Mouse (Mus musculus) stomach, embryonic 16.5 days (tissue): ENCODE data around the gene Entpd7. TPM values are rescaled to one million over a fixed set of nuclear protein-coding genes. Genes with fewer than 3 reads are reported as not detected.
A peak's percentile ranks its signal among the peaks of the same experiment; 100 is the strongest.

Experiments
- ATAC-seq: fragments of 200-750 bp; cut with Nextera tagmentation; 2 replicates; pipeline ENCODE4 v1.8.0; 2017; ENCODE audit warnings: moderate number of reproducible peaks, moderate TSS enrichment; ENCODE audit not compliant: insufficient read depth, low FRiP score
- H3K27ac ChIP-seq: fragments of 300-500 bp; sonication (generic); 2 replicates; pipeline ENCODE4 v1.5.1; 2014; ENCODE audit warnings: low read length
- H3K27me3 ChIP-seq: fragments of 300-500 bp; sonication (generic); 2 replicates; pipeline ENCODE4 v1.6.1; 2014; ENCODE audit warnings: low read length, control low read depth, mixed read lengths; ENCODE audit not compliant: control insufficient read depth, insufficient read depth
- H3K36me3 ChIP-seq: fragments of 300-500 bp; sonication (generic); 2 replicates; pipeline ENCODE4 v1.6.1; 2014; ENCODE audit warnings: low read length; ENCODE audit not compliant: control insufficient read depth, insufficient read depth
- H3K4me1 ChIP-seq: fragments of 300-500 bp; sonication (generic); 2 replicates; pipeline ENCODE4 v1.6.1; 2014; ENCODE audit warnings: low read length, control low read depth, mixed read lengths; ENCODE audit not compliant: control insufficient read depth, insufficient read depth
- H3K4me2 ChIP-seq: fragments of 300-500 bp; sonication (generic); 2 replicates; pipeline ENCODE4 v1.6.1; 2014; ENCODE audit warnings: low read depth, low read length, mixed read lengths
- H3K4me3 ChIP-seq: fragments of 300-500 bp; sonication (generic); replicated peaks from 2 replicates; pipeline ENCODE4 v1.5.1; 2014; ENCODE audit warnings: mild to moderate bottlenecking, low read length
- H3K9ac ChIP-seq: fragments of 300-500 bp; sonication (generic); 2 replicates; pipeline ENCODE4 v1.6.1; 2014; ENCODE audit warnings: low read length
- H3K9me3 ChIP-seq: fragments of 300-500 bp; sonication (generic); replicated peaks from 2 replicates; pipeline ENCODE4 v1.6.1; 2016; ENCODE audit warnings: low read length, control low read depth; ENCODE audit not compliant: control insufficient read depth
- WGBS: fragments of 180-500 bp; shearing (Covaris S2); extraction: QIAGEN DNeasy Blood & Tissue Kit; methylation state at CpG from one replicate; pipeline ENCODE4 v1.1.7; 2014; 5-methylcytosine and 5-hydroxymethylcytosine counted together
- polyA plus RNA-seq: library from polyadenylated mRNA; unstranded; fragments of >200 nt; fragmentation: Nextera tagmentation; extraction: Ambion mirVana; gene quantifications from 2 replicates; pipeline ENCODE4 v1.2.1, GENCODE M21; 2015

The Entpd7 gene
- polyA plus RNA-seq, 1 experiment from 2014 or later, result 15.3 TPM

GRCm38 (mm10) chr19:43655735-43656492, 33.6 kb upstream of the Entpd7 start:
- Histone ChIP-seq H3K27ac (no peak overlapping the region), H3K27me3 (0 out of 2 replicates have a peak, but pooled peaks cover 6% of the 10 kb centered on the region), H3K4me3 (no peak overlapping the region), H3K4me1 (peaks cover 17% of the 10 kb centered on the region), H3K36me3 (no peaks in the 10 kb centered on the region), H3K9me3 (no peaks in the 10 kb centered on the region), H3K4me2 (no peak overlapping the region), H3K9ac (no peak overlapping the region)
- 37% methylated on average over 11 of the region's 11 CpGs for WGBS
- peak; percentile 59; the same call in 1 of the 2 replicates for ATAC-seq

- Histone ChIP-seq H3K4me3 (no peak overlapping the region), H3K27ac (no peak overlapping the region), H3K36me3 (no peaks in the 10 kb centered on the region), H3K9ac (no peak overlapping the region), H3K9me3 (no peaks in the 10 kb centered on the region), H3K27me3 (no peaks in the 10 kb centered on the region), H3K4me1 (peaks cover 9% of the 10 kb centered on the region; the same call in 1 of the 2 replicates), H3K4me2 (no peak overlapping the region)
- WGBS, result 73% methylated on average over 6 of the region's 6 CpGs
- no peak for ATAC-seq
Observed at GRCm38 (mm10) chr19:43659632-43660031, 29.8 kb upstream of the Entpd7 start.

- no peaks in the 10 kb centered on the region for H3K9me3 ChIP-seq
- H3K27ac ChIP-seq, result no peak overlapping the region
- H3K4me2 ChIP-seq, result no peak overlapping the region
- no peaks in the 10 kb centered on the region for H3K36me3 ChIP-seq
- 79% methylated on average over 9 of the region's 9 CpGs for WGBS
- no peak overlapping the region for H3K9ac ChIP-seq
- no peak for ATAC-seq
- H3K4me1 ChIP-seq, result peaks cover 9% of the 10 kb centered on the region; the same call in 1 of the 2 replicates
- no peaks in the 10 kb centered on the region for H3K27me3 ChIP-seq
- no peak overlapping the region for H3K4me3 ChIP-seq
Observed at GRCm38 (mm10) chr19:43660774-43661173, 28.7 kb upstream of the Entpd7 start.

- H3K9me3 ChIP-seq, result no peaks in the 10 kb centered on the region
- H3K27me3 ChIP-seq, result no peaks in the 10 kb centered on the region
- H3K4me2 ChIP-seq, result no peak overlapping the region
- peaks cover 6% of the 10 kb centered on the region; the same call in 1 of the 2 replicates for H3K36me3 ChIP-seq
- no peak; the same call in 1 of the 2 replicates for ATAC-seq
- H3K9ac ChIP-seq, result peak overlapping the region; percentile 14; the same call in 1 of the 2 replicates
- H3K4me1 ChIP-seq, result peaks cover 9% of the 10 kb centered on the region; the same call in 1 of the 2 replicates
- H3K27ac ChIP-seq, result no peak overlapping the region
- H3K4me3 ChIP-seq, result no peak overlapping the region
- 32% methylated on average over 19 of the region's 19 CpGs for WGBS
Observed at GRCm38 (mm10) chr19:43662176-43662967, 27.1 kb upstream of the Entpd7 start.

GRCm38 (mm10) chr19:43663471-43663870, 26.0 kb upstream of the Entpd7 start:
- WGBS, result 75% methylated on average over 8 of the region's 8 CpGs
- Histone ChIP-seq H3K27me3 (no peaks in the 10 kb centered on the region), H3K9ac (no peak overlapping the region), H3K27ac (no peak overlapping the region), H3K9me3 (no peaks in the 10 kb centered on the region), H3K4me2 (no peak overlapping the region), H3K36me3 (peaks cover 6% of the 10 kb centered on the region; the same call in 1 of the 2 replicates), H3K4me1 (peaks cover 9% of the 10 kb centered on the region), H3K4me3 (no peak overlapping the region)
- no peak for ATAC-seq

- no peak overlapping the region for H3K4me2 ChIP-seq
- WGBS, result 56% methylated on average over 12 of the region's 12 CpGs
- H3K27me3 ChIP-seq, result no peaks in the 10 kb centered on the region
- ATAC-seq, result no peak
- H3K4me1 ChIP-seq, result peaks cover 9% of the 10 kb centered on the region
- H3K9me3 ChIP-seq, result no peaks in the 10 kb centered on the region
- H3K36me3 ChIP-seq, result peaks cover 6% of the 10 kb centered on the region; the same call in 1 of the 2 replicates
- H3K4me3 ChIP-seq, result no peak overlapping the region
- no peak overlapping the region for H3K27ac ChIP-seq
- H3K9ac ChIP-seq, result no peak overlapping the region
Observed at GRCm38 (mm10) chr19:43665441-43666048, 23.9 kb upstream of the Entpd7 start.

- Histone ChIP-seq H3K4me3 (no peak overlapping the region), H3K9ac (no peak overlapping the region), H3K9me3 (no peaks in the 10 kb centered on the region), H3K36me3 (peaks cover 6% of the 10 kb centered on the region; the same call in 1 of the 2 replicates), H3K27ac (no peak overlapping the region), H3K4me2 (no peak overlapping the region), H3K4me1 (peaks cover 16% of the 10 kb centered on the region), H3K27me3 (no peaks in the 10 kb centered on the region)
- 78% methylated on average over 22 of the region's 22 CpGs for WGBS
- no peak for ATAC-seq
Observed at GRCm38 (mm10) chr19:43666661-43667429, 22.6 kb upstream of the Entpd7 start.

- Histone ChIP-seq H3K4me1 (peaks cover 12% of the 10 kb centered on the region), H3K9ac (no peak overlapping the region), H3K27ac (no peak overlapping the region), H3K27me3 (no peaks in the 10 kb centered on the region), H3K4me3 (no peak overlapping the region), H3K9me3 (no peaks in the 10 kb centered on the region), H3K36me3 (peaks cover 6% of the 10 kb centered on the region; the same call in 1 of the 2 replicates), H3K4me2 (no peak overlapping the region)
- WGBS, result 58% methylated on average over 4 of the region's 4 CpGs
- no peak for ATAC-seq
Observed at GRCm38 (mm10) chr19:43667430-43667809, 22.1 kb upstream of the Entpd7 start.
